Mouse (Mus musculus) embryonic facial prominence, embryonic 13.5 days (tissue): ENCODE data around the gene Cilp2. TPM values are rescaled to one million over a fixed set of nuclear protein-coding genes. Genes with fewer than 3 reads are reported as not detected.

Experiments
- ATAC-seq: fragments of 200-750 bp; cut with Nextera tagmentation; 2 replicates; pipeline ENCODE4 v1.8.0; 2017; ENCODE audit warnings: low read depth; ENCODE audit not compliant: insufficient number of reproducible peaks, insufficient read depth, low FRiP score, low TSS enrichment
- H3K27ac ChIP-seq: fragments of 300-500 bp; sonication (generic); 2 replicates; pipeline ENCODE4 v1.5.1; 2015; ENCODE audit warnings: moderate library complexity, mild to moderate bottlenecking, inconsistent platforms
- H3K27me3 ChIP-seq: fragments of 300-500 bp; sonication (generic); 2 replicates; pipeline ENCODE4 v1.6.1; 2015; ENCODE audit warnings: mild to moderate bottlenecking, inconsistent platforms
- H3K36me3 ChIP-seq: fragments of 300-500 bp; sonication (generic); 2 replicates; pipeline ENCODE4 v1.6.1; 2015; ENCODE audit warnings: mild to moderate bottlenecking, inconsistent platforms
- H3K4me1 ChIP-seq: fragments of 300-500 bp; sonication (generic); 2 replicates; pipeline ENCODE4 v1.6.1; 2015; ENCODE audit warnings: inconsistent platforms
- H3K4me2 ChIP-seq: fragments of 300-500 bp; sonication (generic); 2 replicates; pipeline ENCODE4 v1.6.1; 2015; ENCODE audit warnings: moderate library complexity, mild to moderate bottlenecking, inconsistent platforms
- H3K4me3 ChIP-seq: fragments of 300-500 bp; sonication (generic); 2 replicates; pipeline ENCODE4 v1.5.1; 2015; ENCODE audit warnings: mild to moderate bottlenecking, inconsistent platforms
- H3K9ac ChIP-seq: fragments of 300-500 bp; sonication (generic); 2 replicates; pipeline ENCODE4 v1.6.1; 2015; ENCODE audit warnings: mild to moderate bottlenecking, inconsistent platforms
- H3K9me3 ChIP-seq: fragments of 300-500 bp; sonication (generic); 2 replicates; pipeline ENCODE4 v1.6.1; 2016; ENCODE audit warnings: inconsistent platforms
- WGBS: fragments of 180-500 bp; shearing (Covaris S2); methylation state at CpG from one replicate; pipeline ENCODE4 v1.1.7; 2015; ENCODE audit warnings: mixed read lengths; 5-methylcytosine and 5-hydroxymethylcytosine counted together
- polyA plus RNA-seq: library from polyadenylated mRNA; unstranded; fragments of >200 nt; fragmentation: Nextera tagmentation; extraction: Ambion mirVana; gene quantifications from 2 replicates; pipeline ENCODE4 v1.2.1, GENCODE M21; 2015

The Cilp2 gene
- polyA plus RNA-seq, 1 experiment from 2014 or later, result 0.96 TPM

DNA sequence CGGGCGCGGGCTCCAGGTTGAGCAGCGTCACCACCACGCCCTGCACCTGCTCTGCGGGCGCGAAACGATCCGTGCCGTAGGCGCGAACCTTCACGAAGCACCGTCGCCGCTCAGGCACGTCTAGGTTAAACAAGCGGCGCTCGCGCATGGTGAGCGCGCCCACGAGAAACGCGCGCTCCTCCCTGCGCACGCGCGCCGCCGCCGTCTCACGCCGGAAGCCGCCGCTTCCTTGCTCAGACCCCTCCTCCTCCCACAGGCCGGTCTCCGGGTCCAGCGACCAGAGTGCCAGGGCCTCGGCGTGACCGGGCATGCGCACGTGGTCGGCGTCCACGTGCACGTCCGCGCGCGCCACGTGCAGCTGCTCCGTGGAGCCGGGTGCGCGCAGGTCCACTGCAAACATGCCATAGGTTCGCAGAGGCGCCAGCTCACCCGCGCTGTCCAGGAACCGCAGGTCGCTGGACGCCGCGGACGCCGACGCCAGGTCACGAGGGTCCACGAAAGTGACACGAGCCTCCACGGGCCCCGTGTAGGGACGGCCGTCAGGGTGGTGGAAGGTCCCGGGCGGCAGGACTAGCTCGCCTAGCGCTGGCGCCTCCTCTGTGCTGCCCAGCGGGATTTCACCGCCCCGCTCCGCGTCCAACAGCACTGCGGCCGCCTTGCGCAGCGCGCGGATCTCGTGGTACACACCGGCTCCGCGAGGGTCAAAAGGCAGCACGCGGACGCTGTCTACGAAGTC lies 5.3 kb downstream of the Cilp2 start:
- ATAC-seq, result peak; percentile 27; the same call in 1 of the 2 replicates

DNA sequence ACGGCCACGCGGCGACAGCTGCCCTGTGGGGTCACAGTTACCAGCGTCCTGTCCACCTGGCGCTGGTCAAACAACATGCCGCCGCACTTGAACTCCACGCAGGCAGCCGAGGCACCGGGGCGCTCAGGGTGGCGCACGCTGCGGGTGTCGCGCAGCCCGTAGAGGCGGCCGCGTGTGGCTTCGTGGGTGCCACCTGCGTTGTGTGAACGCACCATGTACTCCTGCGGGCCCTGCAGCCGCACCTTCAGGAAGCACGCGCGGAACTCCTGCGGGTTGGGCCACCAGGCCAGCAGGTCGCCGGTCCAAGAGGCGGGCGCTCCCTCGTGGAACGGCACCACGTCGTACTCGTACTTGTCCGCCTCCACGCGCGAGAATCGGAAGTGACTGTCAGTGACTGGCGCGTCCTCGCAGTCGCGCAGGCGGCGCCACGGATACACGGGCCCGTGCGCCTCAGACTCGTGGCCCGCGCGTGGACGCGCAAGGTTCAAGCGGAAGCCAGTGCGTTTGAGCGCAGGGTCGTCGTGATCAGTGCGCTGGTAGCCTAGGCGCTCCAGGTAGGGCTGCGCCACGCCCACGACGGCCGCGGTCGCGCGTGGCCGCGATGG lies 6.1 kb downstream of the Cilp2 start:
- Histone ChIP-seq H3K27ac (no peak overlapping the region), H3K27me3 (peaks cover 100% of the 10 kb centered on the region), H3K4me3 (peak overlapping the region; percentile 46), H3K4me2 (peak overlapping the region; percentile 61), H3K4me1 (peaks cover 29% of the 10 kb centered on the region), H3K9me3 (no peaks in the 10 kb centered on the region), H3K9ac (peak overlapping the region; percentile 55), H3K36me3 (no peaks in the 10 kb centered on the region)
- 23% methylated on average over 79 of the region's 79 CpGs for WGBS
- no peak for ATAC-seq

More for the DNA sequence above, 5.3 kb downstream of the Cilp2 start:
- Histone ChIP-seq H3K9me3 (no peaks in the 10 kb centered on the region), H3K4me3 (peak overlapping the region; percentile 46), H3K9ac (peak overlapping the region; percentile 55; the same call in 1 of the 2 replicates), H3K4me1 (peaks cover 34% of the 10 kb centered on the region), H3K36me3 (no peaks in the 10 kb centered on the region), H3K27ac (no peak overlapping the region), H3K4me2 (peak overlapping the region; percentile 61), H3K27me3 (peaks cover 100% of the 10 kb centered on the region)
- WGBS, result 6% methylated on average over 103 of the region's 103 CpGs

DNA sequence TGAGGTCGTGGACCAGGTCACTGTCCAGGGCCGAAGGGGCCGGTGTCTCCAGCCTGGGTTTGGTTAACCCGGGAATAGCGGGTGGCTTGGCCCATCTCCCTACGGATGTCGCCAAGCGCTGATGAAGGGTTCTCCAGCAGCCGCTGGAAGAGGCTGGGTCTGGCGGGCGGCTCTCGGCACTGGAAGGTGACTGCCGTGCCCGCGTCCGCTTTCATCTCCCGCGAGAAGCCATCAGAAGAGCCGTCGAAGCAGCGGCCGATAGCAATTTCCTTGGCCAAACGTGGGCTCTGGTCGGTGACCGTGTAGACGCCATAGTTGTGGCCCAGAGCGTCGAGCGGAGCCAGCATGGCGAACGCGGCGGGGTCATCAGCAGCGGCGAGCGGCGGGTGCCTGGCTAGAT lies 6.6 kb downstream of the Cilp2 start:
- no peaks in the 10 kb centered on the region for H3K36me3 ChIP-seq
- H3K4me2 ChIP-seq, result peak overlapping the region; percentile 61
- no peak for ATAC-seq
- peak overlapping the region; percentile 32; the same call in 1 of the 2 replicates for H3K9ac ChIP-seq
- H3K4me1 ChIP-seq, result peaks cover 29% of the 10 kb centered on the region
- H3K4me3 ChIP-seq, result peak overlapping the region; percentile 46
- 11% methylated on average over 37 of the region's 37 CpGs for WGBS
- H3K27me3 ChIP-seq, result peaks cover 100% of the 10 kb centered on the region
- H3K27ac ChIP-seq, result no peak overlapping the region
- H3K9me3 ChIP-seq, result no peaks in the 10 kb centered on the region

DNA sequence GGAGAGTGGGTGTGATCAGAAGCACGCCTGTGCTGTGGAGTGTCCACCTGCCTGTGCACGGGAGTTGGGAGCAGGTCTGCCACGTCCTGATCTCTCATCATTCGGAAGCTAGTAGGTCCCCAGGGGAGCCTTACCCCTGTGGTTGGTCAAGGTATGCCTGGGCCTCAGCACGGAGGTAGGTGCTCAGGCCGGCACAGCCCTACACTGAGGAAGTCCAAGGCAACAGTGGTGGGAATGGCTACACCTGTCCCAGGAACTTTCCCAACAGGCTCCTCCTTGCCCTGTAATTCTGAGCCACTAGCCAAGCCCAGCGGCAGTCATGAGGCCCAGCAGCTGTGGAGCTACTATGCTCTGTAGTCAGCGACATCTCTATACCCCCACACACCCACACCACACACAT lies 7.8 kb downstream of the Cilp2 start:
- no peak overlapping the region for H3K9ac ChIP-seq
- no peaks in the 10 kb centered on the region for H3K9me3 ChIP-seq

DNA sequence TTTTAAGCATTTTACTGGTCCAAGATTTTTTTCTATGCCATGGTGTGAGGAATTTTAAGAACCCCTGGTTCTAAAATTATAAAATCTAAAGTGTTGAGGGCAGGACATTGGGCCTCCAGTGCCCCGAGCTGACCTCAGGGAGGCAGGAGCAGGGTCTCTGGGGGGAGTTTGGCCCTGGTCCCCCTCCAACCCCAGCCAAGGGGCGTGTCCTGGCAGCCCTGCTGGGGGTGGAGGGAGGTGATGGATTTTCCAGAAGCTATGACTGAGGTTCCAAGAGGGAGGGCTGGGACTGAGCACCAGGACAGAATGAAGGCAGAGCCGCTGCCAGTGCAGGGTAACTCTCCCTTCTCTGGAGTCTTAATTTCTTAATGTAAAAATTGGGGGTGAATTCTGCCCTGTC lies 9.5 kb downstream of the Cilp2 start:
- ATAC-seq, result no peak
- Histone ChIP-seq H3K27ac (no peak overlapping the region), H3K4me2 (no peak overlapping the region), H3K9me3 (no peaks in the 10 kb centered on the region), H3K4me3 (no peak overlapping the region), H3K27me3 (peaks cover 72% of the 10 kb centered on the region), H3K9ac (no peak overlapping the region), H3K36me3 (no peaks in the 10 kb centered on the region), H3K4me1 (peaks cover 22% of the 10 kb centered on the region)
- WGBS, result 53% methylated on average over 3 of the region's 3 CpGs

More for the DNA sequence above, 7.8 kb downstream of the Cilp2 start:
- peaks cover 25% of the 10 kb centered on the region for H3K4me1 ChIP-seq
- no peak overlapping the region for H3K27ac ChIP-seq
- peaks cover 89% of the 10 kb centered on the region for H3K27me3 ChIP-seq
- H3K4me2 ChIP-seq, result no peak overlapping the region
- 54% methylated on average over 8 of the region's 8 CpGs for WGBS
- no peak for ATAC-seq
- H3K4me3 ChIP-seq, result no peak overlapping the region
- no peaks in the 10 kb centered on the region for H3K36me3 ChIP-seq

DNA sequence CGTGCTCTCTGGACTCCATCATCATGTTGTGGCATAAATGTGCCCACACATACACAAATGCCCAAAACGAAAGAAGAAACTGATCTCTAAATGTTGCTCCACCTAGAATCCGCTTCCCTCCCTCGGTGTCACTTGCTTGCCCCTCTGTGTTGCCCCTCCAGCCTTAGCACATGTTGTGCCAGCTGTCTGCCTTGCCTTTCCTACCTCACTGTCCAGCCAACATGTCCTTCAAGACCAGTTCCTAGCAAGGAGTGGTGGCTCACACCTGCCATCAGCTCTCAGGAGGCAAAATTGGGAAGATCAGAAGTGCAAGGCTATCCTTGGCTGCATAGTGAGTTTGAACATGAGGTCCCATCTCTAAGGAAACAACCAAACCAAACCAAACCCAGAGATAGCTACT lies 10.1 kb downstream of the Cilp2 start:
- Histone ChIP-seq H3K4me1 (peaks cover 16% of the 10 kb centered on the region), H3K9ac (no peak overlapping the region), H3K4me3 (no peak overlapping the region), H3K4me2 (no peak overlapping the region), H3K27me3 (peaks cover 66% of the 10 kb centered on the region), H3K36me3 (no peaks in the 10 kb centered on the region), H3K27ac (no peak overlapping the region), H3K9me3 (no peaks in the 10 kb centered on the region)
- ATAC-seq, result no peak
- WGBS, result 90% methylated on average over 4 of the region's 4 CpGs

DNA sequence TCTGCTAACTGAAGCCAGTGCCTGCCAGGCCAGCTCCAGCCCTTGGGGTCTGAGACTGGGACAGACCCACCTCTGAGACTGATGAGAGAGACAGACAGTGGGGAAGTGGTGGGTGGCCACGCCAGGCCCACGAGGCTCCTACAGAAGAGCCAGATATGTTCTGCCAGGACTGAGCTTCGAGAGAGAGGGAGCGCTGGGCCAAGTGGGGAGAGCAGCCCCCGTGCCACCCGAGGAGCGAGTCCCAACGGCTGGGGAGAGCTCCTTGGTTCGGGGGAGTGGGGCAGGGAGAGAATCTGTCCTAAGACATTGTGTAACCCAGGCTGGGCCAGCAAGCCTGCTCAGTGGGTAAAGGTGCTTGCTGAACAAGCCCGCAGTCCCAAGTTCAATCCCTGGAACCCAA lies 10.5 kb downstream of the Cilp2 start:
- no peak for ATAC-seq
- Histone ChIP-seq H3K9ac (0 out of 2 replicates have a peak overlapping the region, but pooled peaks have one; percentile 16), H3K27me3 (peaks cover 61% of the 10 kb centered on the region), H3K9me3 (no peaks in the 10 kb centered on the region), H3K4me2 (no peak overlapping the region), H3K27ac (no peak overlapping the region), H3K4me1 (peaks cover 12% of the 10 kb centered on the region), H3K36me3 (no peaks in the 10 kb centered on the region), H3K4me3 (no peak overlapping the region)
- 70% methylated on average over 10 of the region's 10 CpGs for WGBS

DNA sequence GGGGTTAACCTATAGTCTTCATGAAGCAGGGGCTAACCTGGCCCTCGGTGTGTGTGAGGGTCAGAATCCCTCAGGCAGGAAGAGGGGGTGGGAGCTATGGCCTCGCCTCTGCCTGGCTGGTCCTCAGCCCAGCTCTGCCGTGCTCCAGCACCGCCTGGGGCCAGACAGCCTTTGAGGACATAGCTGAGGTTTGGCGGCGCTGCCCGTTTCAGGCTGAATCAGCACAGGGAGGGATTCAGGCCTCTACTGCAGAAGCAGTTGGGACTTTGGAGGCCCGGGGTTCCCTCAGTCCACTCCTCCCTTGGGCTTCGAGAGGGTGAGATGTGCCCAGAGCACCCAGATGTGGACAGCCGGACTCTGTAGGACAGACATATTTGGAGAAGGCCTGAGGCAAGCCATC lies 11.4 kb downstream of the Cilp2 start:
- 0 out of 2 replicates have a peak overlapping the region, but pooled peaks have one; percentile 16 for H3K9ac ChIP-seq
- no peak overlapping the region for H3K4me3 ChIP-seq
- H3K9me3 ChIP-seq, result no peaks in the 10 kb centered on the region
- H3K4me2 ChIP-seq, result no peak overlapping the region
- no peak overlapping the region for H3K27ac ChIP-seq
- peaks cover 53% of the 10 kb centered on the region for H3K27me3 ChIP-seq
- no peak for ATAC-seq
- H3K36me3 ChIP-seq, result no peaks in the 10 kb centered on the region
- WGBS, result 28% methylated on average over 10 of the region's 10 CpGs
- peaks cover 3% of the 10 kb centered on the region for H3K4me1 ChIP-seq

DNA sequence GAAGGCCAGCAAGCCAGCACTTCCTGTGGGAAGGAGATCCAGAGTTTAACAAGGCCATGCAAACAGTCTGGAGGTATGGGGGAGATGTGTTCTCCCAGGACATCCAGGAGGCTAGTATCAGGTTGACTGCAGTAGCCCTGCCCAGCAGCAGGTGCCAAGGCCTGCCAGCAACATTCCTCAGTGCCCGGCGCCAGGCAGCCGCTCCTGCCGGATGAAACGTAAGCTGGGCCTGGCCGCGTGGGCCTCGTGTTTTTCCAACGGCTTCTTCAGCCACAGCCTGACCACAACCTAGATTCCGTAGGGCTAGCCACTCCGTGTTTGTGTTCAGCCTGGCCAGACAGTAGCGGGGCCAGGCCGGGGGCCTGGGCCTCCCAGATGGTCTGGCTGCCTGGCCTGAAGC lies 12.8 kb downstream of the Cilp2 start:
- no peaks in the 10 kb centered on the region for H3K9me3 ChIP-seq

DNA sequence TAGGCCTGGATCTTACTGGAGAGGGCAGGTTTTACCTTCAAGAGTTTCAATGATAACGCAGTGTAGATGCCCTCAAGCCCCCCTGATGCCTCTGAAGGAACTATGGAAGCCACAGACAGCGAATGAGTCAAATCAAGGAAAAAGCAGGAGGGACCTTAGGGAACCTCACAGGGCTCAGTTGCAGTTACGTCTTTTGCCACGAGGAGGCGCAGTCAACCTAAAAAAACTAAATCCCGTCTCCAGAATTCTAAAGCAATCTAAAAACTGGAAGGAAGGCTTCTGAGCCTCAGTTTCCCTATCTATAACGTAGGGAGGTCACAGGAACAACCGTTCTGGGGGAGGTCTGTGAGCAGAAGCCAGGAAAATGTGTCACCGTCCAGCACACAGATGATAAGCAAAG lies 13.3 kb downstream of the Cilp2 start:
- WGBS, result 12% methylated on average over 9 of the region's 9 CpGs
- no peaks in the 10 kb centered on the region for H3K9me3 ChIP-seq
- peaks cover 33% of the 10 kb centered on the region for H3K27me3 ChIP-seq
- no peak overlapping the region for H3K4me3 ChIP-seq
- H3K4me2 ChIP-seq, result no peak overlapping the region
- no peak for ATAC-seq
- H3K36me3 ChIP-seq, result no peaks in the 10 kb centered on the region
- no peaks in the 10 kb centered on the region for H3K4me1 ChIP-seq
- no peak overlapping the region for H3K9ac ChIP-seq
- H3K27ac ChIP-seq, result no peak overlapping the region

More for the DNA sequence above, 12.8 kb downstream of the Cilp2 start:
- Histone ChIP-seq H3K27me3 (peaks cover 38% of the 10 kb centered on the region), H3K4me3 (no peak overlapping the region), H3K9ac (peak overlapping the region; percentile 11; the same call in 1 of the 2 replicates), H3K27ac (no peak overlapping the region), H3K4me1 (no peaks in the 10 kb centered on the region), H3K4me2 (no peak overlapping the region), H3K36me3 (no peaks in the 10 kb centered on the region)
- 78% methylated on average over 13 of the region's 13 CpGs for WGBS
- no peak for ATAC-seq

DNA sequence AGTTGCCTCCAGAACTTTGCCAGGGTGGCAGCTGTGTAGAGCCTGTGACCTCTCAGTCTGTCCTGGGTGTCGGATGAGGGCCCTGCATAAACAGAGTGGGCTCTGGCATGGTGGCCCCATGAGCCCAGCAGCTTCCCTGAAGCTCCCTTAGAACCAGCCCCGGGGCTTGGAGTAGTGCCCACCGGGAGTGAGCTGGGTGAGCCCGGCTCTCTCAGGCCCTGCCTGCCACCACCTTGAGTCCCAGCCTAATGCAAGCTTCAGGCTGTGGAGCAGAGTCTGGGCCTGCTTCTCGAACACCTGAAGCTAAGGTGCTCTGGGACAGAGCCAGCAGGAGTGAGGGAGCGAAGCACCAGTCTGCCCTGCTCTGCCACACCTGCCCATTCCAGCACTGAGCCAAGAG lies 16.6 kb downstream of the Cilp2 start:
- Histone ChIP-seq H3K9me3 (no peaks in the 10 kb centered on the region), H3K4me1 (no peaks in the 10 kb centered on the region), H3K27me3 (peaks cover under 1% of the 10 kb centered on the region), H3K4me3 (no peak overlapping the region), H3K4me2 (no peak overlapping the region), H3K27ac (no peak overlapping the region), H3K9ac (no peak overlapping the region), H3K36me3 (no peaks in the 10 kb centered on the region)
- ATAC-seq, result no peak
- WGBS, result 81% methylated on average over 6 of the region's 6 CpGs
